Mouse (Mus musculus): ENCODE data around the gene Cdadc1. TPM values are rescaled to one million over a fixed set of nuclear protein-coding genes. Genes with fewer than 3 reads are reported as not detected.

The Cdadc1 gene
- total RNA-seq, 2 experiments from 2014 or later = 67.2 to 69.9 TPM

DNA sequence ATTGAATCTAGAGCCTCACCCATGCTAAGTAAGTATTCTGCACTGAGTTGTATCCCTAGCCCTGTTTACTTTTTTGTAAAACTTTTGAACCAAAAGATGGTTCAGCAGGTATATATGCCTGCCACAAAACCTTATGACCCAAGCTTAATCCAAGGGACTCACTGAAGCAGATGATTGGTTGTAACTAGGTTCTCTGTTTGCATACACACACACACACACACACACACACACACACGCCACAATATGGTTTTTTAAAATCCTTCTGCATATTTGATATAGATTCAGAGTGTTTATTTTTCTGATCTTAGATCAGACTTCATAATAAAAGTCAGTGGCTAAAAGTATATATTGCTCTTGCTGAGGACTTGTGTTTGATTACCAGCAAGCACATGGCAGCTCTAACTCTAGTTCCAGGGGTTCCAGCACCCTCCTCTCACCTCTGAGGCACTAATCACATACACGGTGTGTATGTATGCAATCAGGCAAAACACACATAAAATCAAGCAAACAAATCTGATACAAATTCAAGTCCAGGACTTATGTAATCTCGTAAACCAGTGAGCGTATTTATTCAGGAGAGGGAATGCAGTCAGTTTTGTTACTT lies 59.8 kb downstream of the Cdadc1 start:
- no peak for DNase-seq (ENCODE audit: extremely low spot score in 1 of 2, low spot score in 2 of 2)
- Histone ChIP-seq H3K4me3 (no peak overlapping the region), H3K27ac (no peak overlapping the region)
- TF ChIP-seq CTCF (IDR thresholded peaks at IDR 0.05) = no peak
- intact Hi-C loops (cut with DNase I) = no loop called here

DNA sequence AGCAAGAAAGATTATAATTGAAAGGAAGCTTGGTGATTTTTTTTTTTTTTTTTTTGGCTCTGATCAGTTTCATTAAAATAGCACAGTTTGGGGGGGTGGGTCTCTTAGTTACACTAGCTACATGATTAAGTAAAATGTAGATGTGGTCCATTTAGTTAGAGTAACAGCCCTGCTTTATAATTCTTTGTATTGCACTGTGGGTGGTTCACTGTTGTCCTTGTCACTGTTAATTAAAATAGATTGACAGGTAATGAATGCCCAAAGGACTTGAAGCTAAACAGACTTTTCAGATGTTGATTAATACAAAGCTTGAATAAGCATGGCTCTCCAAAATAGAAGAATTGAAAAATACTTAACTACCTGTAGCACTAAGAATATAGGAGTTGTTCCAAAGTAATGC lies 63.9 kb downstream of the Cdadc1 start:
- intact Hi-C loops (cut with DNase I) = no loop called here

DNA sequence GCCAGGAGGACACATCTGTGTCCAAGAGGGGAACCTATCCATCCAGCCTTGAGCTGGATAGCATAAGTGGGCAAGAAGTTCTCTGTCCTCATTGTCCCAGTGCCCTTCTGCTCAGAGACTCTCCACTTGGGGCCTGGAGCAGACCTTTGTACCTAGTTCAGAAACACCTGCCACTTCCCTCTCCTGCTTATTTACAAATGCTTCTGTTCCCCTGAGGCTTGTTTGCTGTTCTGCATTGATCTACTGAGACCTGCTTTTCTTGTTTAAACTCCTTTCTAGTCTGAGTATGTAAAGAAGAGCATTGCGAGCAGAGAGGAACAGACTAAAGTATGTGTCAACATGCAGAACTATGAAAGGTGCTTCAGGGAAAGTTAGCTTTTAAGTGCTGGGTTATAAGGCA lies 64.8 kb downstream of the Cdadc1 start:
- no peak for TF ChIP-seq CTCF (IDR thresholded peaks at IDR 0.05)
- H3K27ac ChIP-seq = no peak overlapping the region
- intact Hi-C loops (cut with DNase I) = no loop called here
- no peak overlapping the region for H3K4me3 ChIP-seq
- no peak for DNase-seq (ENCODE audit: extremely low spot score in 1 of 2, low spot score in 2 of 2)

More for the DNA sequence above, 63.9 kb downstream of the Cdadc1 start:
- H3K4me3 ChIP-seq = no peak overlapping the region
- DNase-seq (ENCODE audit: extremely low spot score in 1 of 2, low spot score in 2 of 2) = no peak
- no peak overlapping the region for H3K27ac ChIP-seq
- TF ChIP-seq CTCF (IDR thresholded peaks at IDR 0.05) = no peak

DNA sequence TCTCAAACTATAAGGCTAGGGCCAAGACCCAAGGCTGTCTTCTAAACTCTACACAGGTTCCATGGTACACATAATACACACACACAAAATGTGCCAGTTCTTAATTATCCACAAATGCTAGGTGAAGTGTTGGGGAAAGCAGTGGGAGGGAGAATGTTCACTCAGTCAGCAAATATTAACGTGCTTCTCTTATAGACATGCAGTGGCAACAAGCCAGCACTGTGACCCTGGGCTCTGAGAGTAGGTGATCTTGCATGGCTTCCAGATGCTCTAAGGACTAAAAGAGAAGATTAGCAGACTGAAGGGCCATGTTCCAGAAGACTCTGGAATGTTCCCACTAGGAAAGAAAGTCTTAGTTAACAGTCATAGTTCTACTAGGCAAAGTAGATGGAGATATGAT lies 67.0 kb downstream of the Cdadc1 start:
- H3K27ac ChIP-seq = no peak overlapping the region
- no peak for TF ChIP-seq CTCF (IDR thresholded peaks at IDR 0.05)
- intact Hi-C loops (cut with DNase I) = no loop called here
- DNase-seq (ENCODE audit: extremely low spot score in 1 of 2, low spot score in 2 of 2) = no peak
- H3K4me3 ChIP-seq = no peak overlapping the region

DNA sequence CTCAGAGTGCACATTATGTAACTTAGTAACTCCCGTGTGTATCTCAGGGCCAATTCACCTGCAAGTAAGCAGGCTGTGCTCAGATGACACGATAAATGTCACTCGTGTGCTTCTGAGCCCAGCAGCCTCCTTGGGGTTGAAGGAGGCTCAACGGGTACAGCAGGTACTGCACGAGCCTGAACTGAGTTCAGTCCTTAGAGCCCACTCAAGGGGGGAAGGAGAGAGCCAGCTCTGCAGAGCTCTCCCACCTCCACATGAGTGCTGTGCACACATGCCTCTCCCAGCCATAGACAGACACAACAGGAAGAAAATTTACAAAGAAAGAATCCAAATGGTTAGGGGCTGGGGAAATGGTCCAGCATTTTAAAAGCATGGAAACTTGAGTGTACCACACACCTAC lies 71.9 kb downstream of the Cdadc1 start:
- DNase-seq (ENCODE audit: extremely low spot score in 1 of 2, low spot score in 2 of 2) = no peak
- TF ChIP-seq CTCF (IDR thresholded peaks at IDR 0.05) = no peak
- intact Hi-C loops (cut with DNase I) = no loop called here

DNA sequence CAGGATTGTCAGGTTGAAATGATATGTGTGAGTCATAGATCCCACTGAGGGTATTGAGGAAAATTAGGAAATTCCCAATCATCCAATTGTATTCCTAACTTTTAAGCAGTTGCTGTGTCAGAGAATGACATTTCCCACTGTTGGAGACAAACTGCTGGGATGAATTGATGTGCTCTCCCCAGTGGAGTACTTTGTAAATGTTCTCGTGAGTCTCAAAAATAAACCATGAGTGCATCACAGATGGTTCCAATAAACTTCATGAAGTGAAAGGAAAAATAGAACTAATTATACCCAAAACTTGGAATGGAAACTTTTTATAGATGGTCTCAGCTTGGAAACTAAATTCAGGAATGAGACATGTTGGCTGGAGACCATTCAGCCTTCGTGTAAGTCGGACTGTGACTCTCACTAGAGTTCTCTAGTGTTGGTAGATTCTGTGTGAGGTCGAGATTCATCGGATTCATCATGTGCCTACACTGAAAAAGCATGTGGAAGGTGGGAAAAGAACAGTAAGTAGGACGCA lies 83.8 kb downstream of the Cdadc1 start:
- H3K4me3 ChIP-seq = no peak overlapping the region
- intact Hi-C loops (cut with DNase I) = no loop called here
- TF ChIP-seq CTCF (IDR thresholded peaks at IDR 0.05) = no peak
- no peak overlapping the region for H3K27ac ChIP-seq
- DNase-seq (ENCODE audit: extremely low spot score in 1 of 2, low spot score in 2 of 2) = no peak

More for the DNA sequence above, 71.9 kb downstream of the Cdadc1 start:
- Histone ChIP-seq H3K4me3 (no peak overlapping the region), H3K27ac (no peak overlapping the region)

Other genes with a start within 250 kb of the Cdadc1 start
- gene Phf11d, start 232.5 kb downstream of the Cdadc1 start, total RNA-seq (2021) = under 1 TPM; 0.63 to 0.75 TPM
- under 1 TPM; 0.45 to 0.70 TPM for gene Phf11c, start 202.6 kb downstream of the Cdadc1 start, total RNA-seq (2021)
- gene Setdb2, start 157.1 kb downstream of the Cdadc1 start, total RNA-seq (2021) = 1 to 10 TPM; 4.1 to 4.2 TPM
- 10 to 100 TPM; 24.0 to 26.6 TPM for gene Cab39l, start 157.0 kb downstream of the Cdadc1 start, total RNA-seq (2021)
- 1 to 10 TPM; 3.2 to 3.7 TPM for gene Shisa2, start 27.3 kb upstream of the Cdadc1 start, total RNA-seq (2021)

Measured in left cerebral cortex, adult 2 months (tissue).